Comparison of ENCODE assay signal across 8 mouse cellular contexts in the genomic region with DNA sequence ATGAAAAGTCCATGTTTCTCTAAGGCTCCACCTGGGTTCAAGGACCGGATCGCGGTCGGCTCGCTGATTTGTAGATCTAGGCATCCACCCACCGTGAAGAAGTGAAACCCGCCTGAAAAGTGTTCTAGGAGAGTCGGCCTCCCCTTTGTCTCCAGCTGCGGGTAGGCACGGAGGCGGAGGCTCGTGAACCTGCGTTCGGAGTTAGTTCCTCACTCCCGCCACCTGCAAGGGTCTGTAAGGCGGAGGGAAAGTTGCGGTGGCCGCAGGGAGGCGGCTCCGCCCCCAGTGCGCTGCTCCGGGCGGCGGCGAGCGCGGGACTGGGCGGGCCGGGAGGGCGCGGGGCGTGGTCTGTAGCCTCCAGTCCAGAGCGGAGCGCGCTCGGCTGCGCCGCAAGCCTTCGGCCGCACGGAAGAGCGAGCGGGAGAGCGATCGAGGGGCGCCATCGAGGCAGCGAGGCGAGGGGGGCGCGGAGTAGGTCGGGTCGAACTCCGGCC. TPM values are rescaled to one million over a fixed set of nuclear protein-coding genes. Genes with fewer than 3 reads are reported as not detected.
A peak's percentile ranks its signal among the peaks of the same experiment; 100 is the strongest.
DNase-seq lines count a peak whose midpoint lies in the region; ATAC-seq and TF ChIP-seq lines count a peak whose summit lies in the region.

Gene Syne2 (plus strand): TSS at position 176 of the 494 bp plus-strand sequence.

- no peaks in the 10 kb centered on the region for H3K27me3 ChIP-seq in hindbrain, embryonic 16.5 days (replicated peaks; ENCODE audit: control insufficient read depth, insufficient read depth, low read length)
- H3K27me3 ChIP-seq in megakaryocyte, embryonic 14.5 days (replicated peaks): peaks cover 91% of the 10 kb centered on the region

- intact Hi-C loops in gastrocnemius, adult 2 months (cut with DNase I): loop anchor here (5.0 kb wide), 1 partner anchor 34 kb away; no protein-coding TSS in a partner anchor

- peak within 1 kb of the TSS; percentile 96 for H3K4me3 ChIP-seq in gastrocnemius, adult 2 months
- peak within 1 kb of the TSS; percentile 91 for H3K4me3 ChIP-seq in hindbrain, embryonic 16.5 days (ENCODE audit: low read length)
- H3K4me3 ChIP-seq in megakaryocyte, embryonic 14.5 days (replicated peaks): peak within 1 kb of the TSS; percentile 94

- H3K36me3 ChIP-seq in hindbrain, embryonic 16.5 days (ENCODE audit: control insufficient read depth, insufficient read depth, low read length): no peaks in the 10 kb centered on the region
- H3K36me3 ChIP-seq in megakaryocyte, embryonic 14.5 days (replicated peaks; ENCODE audit: low read length): no peaks in the 10 kb centered on the region

- peaks cover 9% of the 10 kb centered on the region for H3K4me1 ChIP-seq in hindbrain, embryonic 16.5 days (ENCODE audit: control insufficient read depth, insufficient read depth, low read depth, low read length)
- peaks cover 24% of the 10 kb centered on the region for H3K4me1 ChIP-seq in megakaryocyte, embryonic 14.5 days

- no peaks in the 10 kb centered on the region for H3K9me3 ChIP-seq in hindbrain, embryonic 16.5 days (ENCODE audit: control insufficient read depth, low read length)
- H3K9me3 ChIP-seq in megakaryocyte, embryonic 14.5 days: peaks cover 6% of the 10 kb centered on the region

- peak; percentile 70 for ATAC-seq in activated CD4-positive, CD25-positive, alpha-beta regulatory T cell, adult 4 months
- peak; percentile 92 for ATAC-seq in hindbrain, embryonic 16.5 days

- peak; percentile 38 to 73 for DNase-seq in cerebellum, postnatal 4 days (ENCODE audit: low spot score in 2 of 2)
- DNase-seq in gastrocnemius, adult 2 months: peak; percentile 87
- peak; percentile 23 to 40 for DNase-seq in left cerebral cortex, adult 8-10 months (ENCODE audit: low spot score in 2 of 2)
- peak; percentile 44 to 46 for DNase-seq in right cerebral cortex, adult 2 months (ENCODE audit: low spot score in 2 of 2)
- DNase-seq in urinary bladder, postnatal 10 days (ENCODE audit: low spot score): peak; percentile 40

- peak within 1 kb of the TSS; percentile 92 for H3K27ac ChIP-seq in gastrocnemius, adult 2 months
- peak within 1 kb of the TSS; percentile 67 for H3K27ac ChIP-seq in hindbrain, embryonic 16.5 days (ENCODE audit: low read depth, low read length)

- peak within 1 kb of the TSS; percentile 82 for H3K4me2 ChIP-seq in hindbrain, embryonic 16.5 days (ENCODE audit: low read length)

- WGBS in hindbrain, embryonic 16.5 days: under 1% methylated on average over 41 of the region's 54 CpGs

- peak; percentile 23 for TF ChIP-seq CTCF in gastrocnemius, adult 2 months (IDR thresholded peaks at IDR 0.05)

- H3K9ac ChIP-seq in hindbrain, embryonic 16.5 days (ENCODE audit: low read depth, low read length): peak within 1 kb of the TSS; percentile 89

RNA-seq across cellular contexts. Expression of gene Syne2, which starts in this region (rescaled TPM):
- 10 to 100 TPM; 12.7 to 14.6 TPM for polyA plus RNA-seq in activated CD4-positive, CD25-positive, alpha-beta regulatory T cell, adult 4 months (2017; shearing (Covaris generic))
- total RNA-seq in gastrocnemius, adult 2 months (2021): 10 to 100 TPM; 15.0 to 15.5 TPM
- polyA plus RNA-seq in hindbrain, embryonic 16.5 days (2015; fragmentation: Nextera tagmentation; extraction: Ambion mirVana): 41.3 and 42.6 TPM in 2 replicates
- 10 to 100 TPM; 23.1 to 27.7 (median 25.7) TPM for total RNA-seq in left cerebral cortex, adult 8-10 months (2022)
- 0.61 and 0.78 TPM in 2 replicates for polyA plus RNA-seq in megakaryocyte, embryonic 14.5 days (2012; ENCODE audit: insufficient read depth, low replicate concordance)

Comparison
In these comparisons a context has a peak if more than half of its experiments do, and no peak if none do; other contexts are left out.
1. Peak in every context shown above with its lines: DNase-seq, ATAC-seq, H3K4me3 ChIP-seq and H3K27ac ChIP-seq.
2. DNase-seq: peak in every context shown above with its lines; median percentile 87 in gastrocnemius, adult 2 months; 56 in cerebellum, postnatal 4 days; 45 in right cerebral cortex, adult 2 months; 40 in urinary bladder, postnatal 10 days; 32 in left cerebral cortex, adult 8-10 months.